Comparison of ENCODE assay signal across 9 mouse cellular contexts in the genomic region with DNA sequence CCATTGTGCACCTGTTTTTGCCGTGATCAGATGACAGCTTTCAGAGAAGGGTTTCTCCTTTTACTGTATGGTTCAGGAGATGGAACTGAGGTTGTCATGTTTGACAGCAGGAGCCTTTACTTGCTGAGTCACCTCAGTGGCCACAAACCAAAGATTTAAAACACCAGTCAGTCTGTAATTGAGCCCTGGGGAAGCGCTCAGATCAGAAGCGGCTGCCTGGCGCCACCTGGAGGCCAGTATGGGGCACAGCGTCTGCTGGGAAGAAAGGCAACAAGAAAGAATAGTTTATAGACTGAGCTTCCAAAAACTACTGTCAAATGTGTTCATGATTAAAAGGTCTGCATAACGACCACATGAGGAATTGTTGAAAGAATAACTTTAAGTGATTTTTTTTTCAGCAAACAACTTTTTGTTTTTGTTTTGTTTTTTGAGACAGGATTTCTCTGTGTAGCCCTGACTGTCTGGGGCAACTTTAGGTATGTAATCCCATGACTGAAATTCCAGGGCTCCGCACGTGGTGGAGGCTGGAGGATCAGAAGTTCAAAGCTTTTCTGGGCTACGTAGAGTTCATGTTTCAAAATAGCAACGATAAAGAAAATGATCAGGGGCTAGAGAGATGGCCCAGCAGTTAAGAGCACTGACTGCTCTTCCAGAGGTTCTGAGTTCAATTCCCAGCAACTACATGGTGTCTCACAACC. TPM values are rescaled to one million over a fixed set of nuclear protein-coding genes. Genes with fewer than 3 reads are reported as not detected.
DNase-seq lines count a peak whose midpoint lies in the region; ATAC-seq and TF ChIP-seq lines count a peak whose summit lies in the region.
"Had no signal": no experiment of that assay in that cellular context is flagged by ENCODE, and none has a peak within 500 bp of the region (broad histone marks: within the 10 kb centered on the region; RNA-seq: fewer than 3 reads in every experiment).

No protein-coding gene starts in this region.

- no peak overlapping the region for H3K4me3 ChIP-seq in embryonic facial prominence, embryonic 10.5 days
- H3K4me3 ChIP-seq in kidney, postnatal 0 days (replicated peaks; ENCODE audit: low read depth, low read length), result no peak overlapping the region
- H3K4me3 ChIP-seq in lung, postnatal 0 days (ENCODE audit: low read depth, low read length), result no peak overlapping the region
- H3K4me3 ChIP-seq: limb, embryonic 15.5 days had no signal

- H3K4me1 ChIP-seq in embryonic facial prominence, embryonic 10.5 days, result peaks cover 11% of the 10 kb centered on the region; the same call in 1 of the 2 replicates
- H3K4me1 ChIP-seq in kidney, postnatal 0 days (replicated peaks; ENCODE audit: insufficient read depth, low read length), result 0 out of 2 replicates have a peak, but pooled peaks cover 3% of the 10 kb centered on the region
- H3K4me1 ChIP-seq in lung, postnatal 0 days (ENCODE audit: insufficient read depth, low read depth, low read length), result no peaks in the 10 kb centered on the region

- H3K9ac ChIP-seq in kidney, postnatal 0 days (ENCODE audit: low read depth, low read length), result no peak overlapping the region
- H3K9ac ChIP-seq in lung, postnatal 0 days (replicated peaks; ENCODE audit: low read depth), result no peak overlapping the region
- H3K9ac ChIP-seq: limb, embryonic 15.5 days had no signal

- DNase-seq in cerebellum, adult 11 months, result peak; percentile 67
- DNase-seq in 416B (ENCODE audit: low read depth), result peak; percentile 96
- peak; percentile 82 for DNase-seq in adrenal gland, postnatal 10 days
- peak; percentile 80 for DNase-seq in embryonic facial prominence, embryonic 10.5 days (ENCODE audit: low spot score)
- DNase-seq in kidney, postnatal 0 days (ENCODE audit: low spot score), result peak; percentile 89
- DNase-seq in lung, postnatal 0 days (ENCODE audit: low spot score), result peak; percentile 85
- DNase-seq in spleen, adult 12 weeks (ENCODE audit: low spot score), result peak; percentile 52

- peak; percentile 96 for TF ChIP-seq CTCF in kidney, postnatal 0 days (IDR thresholded peaks at IDR 0.05; ENCODE audit: low read depth)
- TF ChIP-seq CTCF in lung, postnatal 0 days (IDR thresholded peaks at IDR 0.05), result peak; percentile 94

- no peak overlapping the region for H3K4me2 ChIP-seq in kidney, postnatal 0 days (ENCODE audit: low read length)
- no peak overlapping the region for H3K4me2 ChIP-seq in lung, postnatal 0 days (replicated peaks; ENCODE audit: low read depth, low read length)
- H3K4me2 ChIP-seq: limb, embryonic 15.5 days had no signal

- no peak for TF ChIP-seq EP300 in lung, postnatal 0 days (IDR thresholded peaks at IDR 0.05)

- H3K27ac ChIP-seq in embryonic facial prominence, embryonic 10.5 days (replicated peaks), result no peak overlapping the region
- H3K27ac ChIP-seq in kidney, postnatal 0 days, result no peak overlapping the region
- H3K27ac ChIP-seq in lung, postnatal 0 days (ENCODE audit: low read length), result no peak overlapping the region
- H3K27ac ChIP-seq: limb, embryonic 15.5 days had no signal

- no peak for ATAC-seq in cerebellum, adult (ENCODE audit: insufficient number of reproducible peaks, low FRiP score, low TSS enrichment)
- ATAC-seq in kidney, postnatal 0 days (replicated peaks; ENCODE audit: low FRiP score, low read depth), result no peak
- ATAC-seq in lung, postnatal 0 days, result no peak

- WGBS in embryonic facial prominence, embryonic 10.5 days, result 23% methylated on average over 10 of the region's 10 CpGs
- WGBS in kidney, postnatal 0 days, result 14% methylated on average over 10 of the region's 10 CpGs
- WGBS in lung, postnatal 0 days, result 16% methylated on average over 10 of the region's 10 CpGs

- H3K27me3 ChIP-seq in embryonic facial prominence, embryonic 10.5 days (replicated peaks; ENCODE audit: low read depth, poor library complexity, severe bottlenecking), result no peaks in the 10 kb centered on the region
- H3K27me3 ChIP-seq in kidney, postnatal 0 days (ENCODE audit: insufficient read depth, low read length), result no peaks in the 10 kb centered on the region
- no peaks in the 10 kb centered on the region for H3K27me3 ChIP-seq in lung, postnatal 0 days (replicated peaks; ENCODE audit: insufficient read depth, low read length)
- H3K27me3 ChIP-seq: limb, embryonic 15.5 days had no signal

- H3K36me3 ChIP-seq in embryonic facial prominence, embryonic 10.5 days (replicated peaks), result peaks cover under 1% of the 10 kb centered on the region
- H3K36me3 ChIP-seq in kidney, postnatal 0 days (ENCODE audit: insufficient read depth, low read length), result no peaks in the 10 kb centered on the region
- no peaks in the 10 kb centered on the region for H3K36me3 ChIP-seq in lung, postnatal 0 days (ENCODE audit: insufficient read depth, low read length)
- H3K36me3 ChIP-seq: limb, embryonic 15.5 days had no signal

- H3K9me3 ChIP-seq in embryonic facial prominence, embryonic 10.5 days, result no peaks in the 10 kb centered on the region
- no peaks in the 10 kb centered on the region for H3K9me3 ChIP-seq in kidney, postnatal 0 days (replicated peaks; ENCODE audit: low read length)
- H3K9me3 ChIP-seq in lung, postnatal 0 days (ENCODE audit: low read length), result no peaks in the 10 kb centered on the region
- H3K9me3 ChIP-seq: limb, embryonic 15.5 days had no signal

RNA-seq across cellular contexts. Expression of a gene that starts 22.0 kb away (rescaled TPM):
- total RNA-seq in adrenal gland, postnatal 10 days (2021), result 10 to 100 TPM in 1 of 2 experiments, 1 to 10 TPM in 1; 1.3 to 21.9 TPM
- polyA plus RNA-seq in embryonic facial prominence, embryonic 10.5 days (2016; fragmentation: Nextera tagmentation; extraction: Ambion mirVana), result not detected in 2 replicates
- 0.12 TPM in 1 of 2 replicates, not detected in the other for polyA plus RNA-seq in kidney, postnatal 0 days (2015; fragmentation: Nextera tagmentation; extraction: Ambion mirVana)
- polyA plus RNA-seq in lung, postnatal 0 days (2015; fragmentation: Nextera tagmentation; extraction: Ambion mirVana), result not detected in 2 replicates

RNA-seq across cellular contexts. Expression of a gene that starts 23.3 kb away (rescaled TPM):
- total RNA-seq in adrenal gland, postnatal 10 days (2021), result 100 to 1,000 TPM; 114 to 118 TPM
- polyA plus RNA-seq in embryonic facial prominence, embryonic 10.5 days (2016; fragmentation: Nextera tagmentation; extraction: Ambion mirVana), result 51.1 and 51.9 TPM in 2 replicates
- polyA plus RNA-seq in kidney, postnatal 0 days (2015; fragmentation: Nextera tagmentation; extraction: Ambion mirVana), result 92.7 and 93.0 TPM in 2 replicates
- polyA plus RNA-seq in lung, postnatal 0 days (2015; fragmentation: Nextera tagmentation; extraction: Ambion mirVana), result 29.4 and 39.8 TPM in 2 replicates

RNA-seq across cellular contexts. Expression of a gene that starts 23.8 kb away (rescaled TPM):
- under 1 TPM in 1 of 2 experiments, not detected in 1; 0.21 TPM for total RNA-seq in adrenal gland, postnatal 10 days (2021)
- 0.07 and 0.44 TPM in 2 replicates for polyA plus RNA-seq in embryonic facial prominence, embryonic 10.5 days (2016; fragmentation: Nextera tagmentation; extraction: Ambion mirVana)
- 0.08 and 0.26 TPM in 2 replicates for polyA plus RNA-seq in kidney, postnatal 0 days (2015; fragmentation: Nextera tagmentation; extraction: Ambion mirVana)
- polyA plus RNA-seq in lung, postnatal 0 days (2015; fragmentation: Nextera tagmentation; extraction: Ambion mirVana), result 0.13 and 0.18 TPM in 2 replicates

RNA-seq across cellular contexts. Expression of a gene that starts 28.3 kb away (rescaled TPM):
- total RNA-seq in adrenal gland, postnatal 10 days (2021), result under 1 TPM; 0.39 to 0.73 TPM
- polyA plus RNA-seq in embryonic facial prominence, embryonic 10.5 days (2016; fragmentation: Nextera tagmentation; extraction: Ambion mirVana), result 0.07 and 0.10 TPM in 2 replicates
- 0.17 and 0.29 TPM in 2 replicates for polyA plus RNA-seq in kidney, postnatal 0 days (2015; fragmentation: Nextera tagmentation; extraction: Ambion mirVana)
- polyA plus RNA-seq in lung, postnatal 0 days (2015; fragmentation: Nextera tagmentation; extraction: Ambion mirVana), result 0.19 and 0.32 TPM in 2 replicates

RNA-seq across cellular contexts. Expression of a gene that starts 34.0 kb away (rescaled TPM):
- total RNA-seq in adrenal gland, postnatal 10 days (2021), result 10 to 100 TPM; 35.6 to 37.9 TPM
- 6.5 and 6.8 TPM in 2 replicates for polyA plus RNA-seq in embryonic facial prominence, embryonic 10.5 days (2016; fragmentation: Nextera tagmentation; extraction: Ambion mirVana)
- polyA plus RNA-seq in kidney, postnatal 0 days (2015; fragmentation: Nextera tagmentation; extraction: Ambion mirVana), result 16.9 and 21.1 TPM in 2 replicates
- 43.3 and 49.0 TPM in 2 replicates for polyA plus RNA-seq in lung, postnatal 0 days (2015; fragmentation: Nextera tagmentation; extraction: Ambion mirVana)
